Mouse (Mus musculus) heart, embryonic 16.5 days (tissue): ENCODE results near the gene Bend6. TPM values are rescaled to one million over a fixed set of nuclear protein-coding genes. Genes with fewer than 3 reads are reported as not detected.
A peak's percentile ranks its signal among the peaks of the same experiment; 100 is the strongest.

ENCODE experiments used
- ATAC-seq: fragments of 200-750 bp; cut with Nextera tagmentation; replicated peaks from 2 replicates; pipeline ENCODE4 v1.8.0; 2017; ENCODE audit warnings: moderate number of reproducible peaks; ENCODE audit not compliant: insufficient read depth, low FRiP score; ENCODE audit errors: extremely low read depth
- H3K27ac ChIP-seq: fragments of 300-500 bp; sonication (generic); 2 replicates; pipeline ENCODE4 v1.5.1; 2014; ENCODE audit warnings: mild to moderate bottlenecking, low read length, control low read depth, moderate library complexity
- H3K27me3 ChIP-seq: fragments of 300-500 bp; sonication (generic); 2 replicates; pipeline ENCODE4 v1.6.1; 2014; ENCODE audit warnings: low read length, mixed read lengths; ENCODE audit not compliant: control insufficient read depth, insufficient read depth
- H3K36me3 ChIP-seq: fragments of 300-500 bp; sonication (generic); 2 replicates; pipeline ENCODE4 v1.6.1; 2014; ENCODE audit not compliant: control insufficient read depth, insufficient read depth
- H3K4me1 ChIP-seq: fragments of 300-500 bp; sonication (generic); 2 replicates; pipeline ENCODE4 v1.6.1; 2014; ENCODE audit warnings: low read length, mixed read lengths; ENCODE audit not compliant: control insufficient read depth, insufficient read depth
- H3K4me2 ChIP-seq: fragments of 300-500 bp; sonication (generic); 2 replicates; pipeline ENCODE4 v1.6.1; 2014; ENCODE audit warnings: low read depth, mild to moderate bottlenecking, control low read depth, low read length
- H3K4me3 ChIP-seq: fragments of 300-500 bp; sonication (generic); 2 replicates; pipeline ENCODE4 v1.5.1; 2014; ENCODE audit warnings: mild to moderate bottlenecking, control low read depth, low read length
- H3K9ac ChIP-seq: fragments of 300-500 bp; sonication (generic); 2 replicates; pipeline ENCODE4 v1.6.1; 2014; ENCODE audit warnings: low read length, control low read depth
- H3K9me3 ChIP-seq: fragments of 300-500 bp; sonication (generic); replicated peaks from 2 replicates; pipeline ENCODE4 v1.6.1; 2016; ENCODE audit warnings: low read length; ENCODE audit not compliant: control insufficient read depth
- WGBS: fragments of 180-500 bp; shearing (Covaris S2); extraction: QIAGEN DNeasy Blood & Tissue Kit; methylation state at CpG from one replicate; pipeline ENCODE4 v1.1.7; 2014; 5-methylcytosine and 5-hydroxymethylcytosine counted together
- polyA plus RNA-seq: library from polyadenylated mRNA; unstranded; fragments of >200 nt; fragmentation: Nextera tagmentation; extraction: Ambion mirVana; gene quantifications from 2 replicates; pipeline ENCODE4 v1.2.1, GENCODE M21; 2015

The Bend6 gene
- polyA plus RNA-seq, 1 experiment from 2014 or later = 5.0 TPM

- no peak for ATAC-seq
- no peak overlapping the region for H3K9ac ChIP-seq
- 74% methylated on average over 7 of the region's 7 CpGs for WGBS
- H3K36me3 ChIP-seq = no peaks in the 10 kb centered on the region
- H3K27ac ChIP-seq = no peak overlapping the region
- H3K4me2 ChIP-seq = no peak overlapping the region
- H3K4me3 ChIP-seq = no peak overlapping the region
- H3K27me3 ChIP-seq = no peaks in the 10 kb centered on the region
- H3K9me3 ChIP-seq = no peaks in the 10 kb centered on the region
- H3K4me1 ChIP-seq = no peaks in the 10 kb centered on the region
Observed at GRCm38 (mm10) chr1:33922975-33923374, 15.4 kb upstream of the Bend6 start.

DNA sequence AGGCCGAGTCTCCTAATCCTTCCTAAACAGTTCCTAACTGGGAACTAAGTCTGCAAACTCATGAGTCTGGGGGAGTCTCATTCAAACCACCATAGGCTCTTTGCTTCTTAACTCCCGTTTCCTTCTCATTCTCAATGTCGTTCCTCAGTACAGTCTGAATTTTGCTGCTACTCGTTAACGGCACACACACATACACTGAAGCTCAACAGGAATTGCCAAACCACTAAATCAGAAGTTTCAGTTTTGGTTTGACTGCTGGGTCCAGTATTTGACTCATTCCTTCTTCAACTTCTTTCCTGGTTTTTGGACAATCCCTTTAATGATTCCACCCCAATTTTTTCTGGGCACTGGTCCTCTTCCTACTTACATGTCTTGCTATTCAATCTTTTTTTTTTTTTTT, 8.9 kb upstream of the Bend6 start:
- no peak for ATAC-seq
- Histone ChIP-seq H3K36me3 (peaks cover 2% of the 10 kb centered on the region; the same call in 1 of the 2 replicates), H3K27me3 (no peaks in the 10 kb centered on the region), H3K9me3 (no peaks in the 10 kb centered on the region), H3K4me3 (no peak overlapping the region), H3K9ac (no peak overlapping the region), H3K4me2 (no peak overlapping the region), H3K4me1 (no peaks in the 10 kb centered on the region), H3K27ac (no peak overlapping the region)
- WGBS = 88% methylated on average over 5 of the region's 5 CpGs

- Histone ChIP-seq H3K4me3 (no peak overlapping the region), H3K27me3 (peaks cover 13% of the 10 kb centered on the region), H3K4me1 (peaks cover 13% of the 10 kb centered on the region), H3K4me2 (no peak overlapping the region), H3K27ac (no peak overlapping the region), H3K9ac (no peak overlapping the region), H3K36me3 (peaks cover 2% of the 10 kb centered on the region; the same call in 1 of the 2 replicates), H3K9me3 (no peaks in the 10 kb centered on the region)
- no peak for ATAC-seq
- 73% methylated on average over 8 of the region's 8 CpGs for WGBS
Observed at GRCm38 (mm10) chr1:33911589-33911988, 4.0 kb upstream of the Bend6 start.

DNA sequence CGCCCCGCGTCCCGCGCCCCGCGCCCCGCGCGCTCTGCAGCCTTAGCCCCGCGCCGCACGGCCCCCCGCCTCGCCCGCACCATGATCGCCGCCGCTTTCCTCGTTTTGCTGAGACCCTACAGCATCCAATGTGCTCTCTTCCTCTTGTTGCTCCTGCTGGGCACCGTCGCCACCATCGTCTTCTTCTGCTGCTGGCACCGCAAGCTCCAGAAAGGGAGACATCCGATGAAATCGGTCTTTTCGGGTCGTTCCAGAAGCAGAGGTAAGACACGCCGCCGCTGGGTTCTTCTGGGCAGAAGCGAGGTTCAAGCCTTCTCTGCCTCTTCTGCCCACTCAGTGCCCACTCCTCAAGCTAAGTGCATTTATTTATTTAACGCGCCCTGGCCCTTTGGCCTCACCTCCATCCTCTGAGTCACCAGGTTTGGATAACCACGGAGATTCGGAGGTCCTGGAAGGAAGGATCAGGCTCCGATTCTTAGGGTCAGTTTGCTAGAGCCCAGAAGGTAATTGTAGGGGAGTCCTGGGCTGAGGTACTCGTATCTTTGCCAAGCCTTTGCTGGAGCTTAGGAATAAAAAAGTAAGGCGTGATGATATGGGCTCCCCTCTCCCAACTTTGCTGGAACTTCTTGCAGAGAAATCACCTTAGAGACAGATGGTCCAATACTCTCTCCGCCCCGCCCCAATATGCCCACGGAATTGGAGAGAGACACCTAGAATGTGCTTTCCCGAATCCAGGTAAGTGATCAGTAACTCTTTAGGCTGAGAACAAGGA, 761 bp upstream of the Bend6 start, which contains the start of gene Dst:
TSS of gene Dst (plus strand) at position 35 of the 772 bp plus-strand sequence.
- H3K4me3 ChIP-seq = peak within 1 kb of the TSS; percentile 67
- WGBS = 4% methylated on average over 36 of the region's 44 CpGs
- H3K36me3 ChIP-seq = no peaks in the 10 kb centered on the region
- no peaks in the 10 kb centered on the region for H3K9me3 ChIP-seq
- H3K4me2 ChIP-seq = peak within 1 kb of the TSS; percentile 97
- peaks cover 19% of the 10 kb centered on the region for H3K27me3 ChIP-seq
- H3K9ac ChIP-seq = peak within 1 kb of the TSS; percentile 77
- H3K4me1 ChIP-seq = peaks cover 13% of the 10 kb centered on the region
- H3K27ac ChIP-seq = no peak within 1 kb of the TSS
- ATAC-seq = no peak

DNA sequence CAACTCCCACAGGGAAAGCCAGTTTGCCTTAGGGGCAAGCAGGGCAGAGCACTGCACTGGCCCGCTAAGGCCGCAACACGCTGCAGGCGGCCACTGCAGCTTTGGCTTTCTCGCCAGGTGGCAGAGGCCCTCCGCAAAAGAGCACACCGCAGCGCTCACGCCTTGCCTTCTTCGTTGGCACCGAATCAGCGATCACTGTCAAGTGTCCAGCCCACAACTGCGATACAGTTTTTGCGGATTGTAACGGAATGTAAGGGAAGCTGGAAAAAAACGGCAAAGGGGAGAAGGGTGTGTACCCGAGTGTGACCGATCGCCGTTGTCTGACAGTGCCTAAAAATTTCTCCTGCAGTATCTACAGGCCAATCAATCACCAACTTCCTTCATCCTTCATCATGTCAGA, 689 bp downstream of the Bend6 start:
- H3K4me1 ChIP-seq = peaks cover 13% of the 10 kb centered on the region
- peak overlapping the region; percentile 67 for H3K4me3 ChIP-seq
- 4% methylated on average over 20 of the region's 20 CpGs for WGBS
- H3K9me3 ChIP-seq = no peaks in the 10 kb centered on the region
- H3K27ac ChIP-seq = no peak overlapping the region
- no peaks in the 10 kb centered on the region for H3K36me3 ChIP-seq
- H3K9ac ChIP-seq = peak overlapping the region; percentile 77
- H3K27me3 ChIP-seq = peaks cover 19% of the 10 kb centered on the region
- peak overlapping the region; percentile 97 for H3K4me2 ChIP-seq
- no peak for ATAC-seq

- H3K4me3 ChIP-seq = no peak overlapping the region
- no peak for ATAC-seq
- no peak overlapping the region for H3K4me2 ChIP-seq
- peaks cover 13% of the 10 kb centered on the region for H3K4me1 ChIP-seq
- H3K9ac ChIP-seq = no peak overlapping the region
- peaks cover 19% of the 10 kb centered on the region for H3K27me3 ChIP-seq
- H3K9me3 ChIP-seq = no peaks in the 10 kb centered on the region
- 48% methylated on average over 10 of the region's 10 CpGs for WGBS
- no peak overlapping the region for H3K27ac ChIP-seq
- H3K36me3 ChIP-seq = no peaks in the 10 kb centered on the region
Observed at GRCm38 (mm10) chr1:33906216-33906615, 1.4 kb downstream of the Bend6 start.

DNA sequence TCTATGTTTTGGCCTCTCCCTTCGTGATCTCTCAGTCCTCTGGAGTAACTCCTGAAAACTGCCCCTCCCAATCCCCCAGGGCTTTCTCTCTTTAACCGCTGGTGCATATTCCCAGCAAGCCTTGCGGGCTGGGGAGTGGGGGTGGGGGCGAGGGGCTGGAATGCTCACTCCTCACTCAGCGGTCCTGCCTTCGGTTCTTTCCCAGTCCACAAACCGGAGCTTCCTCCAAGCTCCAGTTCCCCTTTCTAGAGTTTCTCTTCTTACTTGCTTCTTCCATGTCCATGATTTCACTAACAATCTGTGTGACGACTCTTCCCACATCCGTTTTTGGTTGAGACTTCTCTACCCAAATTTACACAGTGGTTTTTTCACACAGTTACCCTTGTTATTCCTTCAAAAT, 4.0 kb downstream of the Bend6 start:
- no peaks in the 10 kb centered on the region for H3K36me3 ChIP-seq
- peaks cover 15% of the 10 kb centered on the region for H3K27me3 ChIP-seq
- no peak for ATAC-seq
- H3K4me2 ChIP-seq = peak overlapping the region; percentile 57
- peak overlapping the region; percentile 25 for H3K4me3 ChIP-seq
- no peak overlapping the region for H3K27ac ChIP-seq
- H3K9me3 ChIP-seq = no peaks in the 10 kb centered on the region
- WGBS = 21% methylated on average over 9 of the region's 9 CpGs
- H3K9ac ChIP-seq = peak overlapping the region; percentile 22; the same call in 1 of the 2 replicates
- H3K4me1 ChIP-seq = peaks cover 4% of the 10 kb centered on the region

GRCm38 (mm10) chr1:33900175-33900574, 7.4 kb downstream of the Bend6 start:
- WGBS = 78% methylated on average over 8 of the region's 8 CpGs
- H3K4me2 ChIP-seq = no peak overlapping the region
- H3K9ac ChIP-seq = no peak overlapping the region
- no peak overlapping the region for H3K27ac ChIP-seq
- no peaks in the 10 kb centered on the region for H3K27me3 ChIP-seq
- no peaks in the 10 kb centered on the region for H3K36me3 ChIP-seq
- H3K4me1 ChIP-seq = peaks cover 6% of the 10 kb centered on the region; the same call in 1 of the 2 replicates
- H3K9me3 ChIP-seq = no peaks in the 10 kb centered on the region
- no peak overlapping the region for H3K4me3 ChIP-seq
- ATAC-seq = no peak

GRCm38 (mm10) chr1:33898373-33898772, 9.2 kb downstream of the Bend6 start:
- no peak for ATAC-seq
- Histone ChIP-seq H3K4me2 (no peak overlapping the region), H3K9ac (no peak overlapping the region), H3K9me3 (no peaks in the 10 kb centered on the region), H3K27ac (no peak overlapping the region), H3K27me3 (no peaks in the 10 kb centered on the region), H3K36me3 (no peaks in the 10 kb centered on the region), H3K4me3 (no peak overlapping the region), H3K4me1 (peaks cover 6% of the 10 kb centered on the region; the same call in 1 of the 2 replicates)
- 85% methylated on average over 6 of the region's 6 CpGs for WGBS
